Mouse (Mus musculus): Measurements from ENCODE around the gene Ssu2.

The Ssu2 gene

GRCm38 (mm10) chr6:112339016-112339415, 48.8 kb downstream of the Ssu2 start:
- DNase-seq (ENCODE audit: low spot score): no peak

- no peak for DNase-seq (ENCODE audit: low spot score)
These were observed 50.2 kb downstream of the Ssu2 start for GRCm38 (mm10) chr6:112337667-112338066.

- DNase-seq (ENCODE audit: low spot score): no peak
These were observed 53.9 kb downstream of the Ssu2 start for GRCm38 (mm10) chr6:112333930-112334329.

- DNase-seq (ENCODE audit: low spot score): no peak
These were observed 56.6 kb downstream of the Ssu2 start for GRCm38 (mm10) chr6:112331223-112331598.

GRCm38 (mm10) chr6:112330520-112331222, 57.2 kb downstream of the Ssu2 start:
- no peak for DNase-seq (ENCODE audit: low spot score)

- DNase-seq (ENCODE audit: low spot score): no peak
These were observed 60.0 kb downstream of the Ssu2 start for GRCm38 (mm10) chr6:112327793-112328192.

- DNase-seq (ENCODE audit: low spot score): no peak
These were observed 62.6 kb downstream of the Ssu2 start for GRCm38 (mm10) chr6:112325213-112325612.

- DNase-seq (ENCODE audit: low spot score): no peak
These were observed 64.9 kb downstream of the Ssu2 start for GRCm38 (mm10) chr6:112322916-112323315.

GRCm38 (mm10) chr6:112320679-112321078, 67.1 kb downstream of the Ssu2 start:
- no peak for DNase-seq (ENCODE audit: low spot score)

GRCm38 (mm10) chr6:112319449-112319848, 68.4 kb downstream of the Ssu2 start:
- no peak for DNase-seq (ENCODE audit: low spot score)

- no peak for DNase-seq (ENCODE audit: low spot score)
These were observed 76.4 kb downstream of the Ssu2 start for GRCm38 (mm10) chr6:112311385-112311784.

- DNase-seq (ENCODE audit: low spot score): no peak
These were observed 78.4 kb downstream of the Ssu2 start for GRCm38 (mm10) chr6:112309330-112309938.
